Mouse (Mus musculus): Measurements from ENCODE around the gene Srms.

Srms gene

GRCm38 (mm10) chr2:181166469-181166868 is 46.5 kb downstream of the Srms start:
- no peak for DNase-seq (ENCODE audit: low spot score)

- no peak for DNase-seq (ENCODE audit: low spot score)
Observed at GRCm38 (mm10) chr2:181160821-181161220, 52.2 kb downstream of the Srms start.

- DNase-seq (ENCODE audit: low spot score): no peak
Observed at GRCm38 (mm10) chr2:181159771-181160170, 53.2 kb downstream of the Srms start.

- no peak for DNase-seq (ENCODE audit: low spot score)
Observed at GRCm38 (mm10) chr2:181159091-181159514, 53.9 kb downstream of the Srms start.

- no peak for DNase-seq (ENCODE audit: low spot score)
Observed at GRCm38 (mm10) chr2:181158471-181158870, 54.5 kb downstream of the Srms start.

GRCm38 (mm10) chr2:181157716-181158302 is 55.2 kb downstream of the Srms start:
- DNase-seq (ENCODE audit: low spot score): no peak

GRCm38 (mm10) chr2:181157180-181157579 is 55.8 kb downstream of the Srms start:
- DNase-seq (ENCODE audit: low spot score): no peak

- no peak for DNase-seq (ENCODE audit: low spot score)
Observed at GRCm38 (mm10) chr2:181156248-181157121, 56.5 kb downstream of the Srms start, which contains the start of gene Eef1a2. TSS of gene Eef1a2 (minus strand) at chr2:181157014.

- no peak for DNase-seq (ENCODE audit: low spot score)
Observed at GRCm38 (mm10) chr2:181155801-181156200, 57.2 kb downstream of the Srms start.

All from urinary bladder, postnatal 10 days (tissue).